Mouse (Mus musculus) testis, postnatal 10 days (tissue): ENCODE data around the gene Olfr902.
"Not testable (repeated sequence)": the region's sequence is repeated elsewhere in the genome, so short reads cannot be mapped to it uniquely, and the experiment has no call there.

ENCODE experiments used
- DNase-seq: peaks from one replicate; pipeline ENCODE4 v3.0.0; 2021; ENCODE audit warnings: low spot score

Olfr902 gene

GRCm38 (mm10) chr9:38447352-38447751, at the start of gene Olfr902:
Gene Olfr902 (plus strand): TSS chr9:38447652.
- DNase-seq = no peak

- no peak for DNase-seq
These were observed 46.1 kb upstream of the Olfr902 start, which contains the start of gene Olfr147 for GRCm38 (mm10) chr9:38401398-38401797. Gene Olfr147 (plus strand): TSS chr9:38401698.

- DNase-seq = not testable (repeated sequence)
These were observed 40.0 kb upstream of the Olfr902 start for GRCm38 (mm10) chr9:38407502-38407901.

GRCm38 (mm10) chr9:38413502-38413901, 34.0 kb upstream of the Olfr902 start:
- DNase-seq = peak; percentile 50

GRCm38 (mm10) chr9:38423801-38424200, 23.7 kb upstream of the Olfr902 start:
- DNase-seq = no peak

- no peak for DNase-seq
These were observed 20.4 kb upstream of the Olfr902 start for GRCm38 (mm10) chr9:38427026-38427425.

- no peak for DNase-seq
These were observed 18.3 kb upstream of the Olfr902 start, which contains the start of gene Olfr901 for GRCm38 (mm10) chr9:38429155-38429554. Gene Olfr901 (plus strand): TSS chr9:38429455.

GRCm38 (mm10) chr9:38462844-38463243, 15.4 kb downstream of the Olfr902 start, which contains the start of gene Olfr904:
Gene Olfr904 (plus strand): TSS chr9:38463144.
- DNase-seq = no peak

- no peak for DNase-seq
These were observed 23.4 kb downstream of the Olfr902 start, which contains the start of gene Olfr905 for GRCm38 (mm10) chr9:38470807-38471206. Gene Olfr905 (plus strand): TSS chr9:38471107.

- no peak for DNase-seq
These were observed 39.3 kb downstream of the Olfr902 start, which contains the start of gene Olfr906 for GRCm38 (mm10) chr9:38486785-38487184. Gene Olfr906 (plus strand): TSS chr9:38487085.

- no peak for DNase-seq
These were observed 48.0 kb downstream of the Olfr902 start, which contains the start of gene Olfr907 for GRCm38 (mm10) chr9:38495501-38495900. Gene Olfr907 (plus strand): TSS chr9:38495801.
